Mouse (Mus musculus) midbrain, embryonic 16.5 days (tissue): ENCODE data around the gene Gm20388. TPM values are rescaled to one million over a fixed set of nuclear protein-coding genes. Genes with fewer than 3 reads are reported as not detected.

ENCODE experiments used
- ATAC-seq: fragments of 200-750 bp; cut with Nextera tagmentation; 2 replicates; pipeline ENCODE4 v1.8.0; 2017; ENCODE audit warnings: moderate TSS enrichment
- H3K27ac ChIP-seq: fragments of 300-500 bp; sonication (generic); 2 replicates; pipeline ENCODE4 v1.5.1; 2014; ENCODE audit warnings: mild to moderate bottlenecking, low read length, mixed read lengths
- H3K27me3 ChIP-seq: fragments of 300-500 bp; sonication (generic); 2 replicates; pipeline ENCODE4 v1.6.1; 2014; ENCODE audit warnings: low read depth, low read length, mixed read lengths; ENCODE audit not compliant: control insufficient read depth, insufficient read depth
- H3K36me3 ChIP-seq: fragments of 300-500 bp; sonication (generic); 2 replicates; pipeline ENCODE4 v1.6.1; 2014; ENCODE audit warnings: mild to moderate bottlenecking, low read length, moderate library complexity, mixed read lengths; ENCODE audit not compliant: control insufficient read depth, insufficient read depth
- H3K4me1 ChIP-seq: fragments of 300-500 bp; sonication (generic); 2 replicates; pipeline ENCODE4 v1.6.1; 2014; ENCODE audit warnings: mild to moderate bottlenecking, low read length, mixed read lengths; ENCODE audit not compliant: control insufficient read depth, insufficient read depth
- H3K4me2 ChIP-seq: fragments of 300-500 bp; sonication (generic); 2 replicates; pipeline ENCODE4 v1.6.1; 2014; ENCODE audit warnings: mild to moderate bottlenecking, low read length, mixed read lengths
- H3K4me3 ChIP-seq: fragments of 300-500 bp; sonication (generic); 2 replicates; pipeline ENCODE4 v1.5.1; 2014; ENCODE audit warnings: low read depth, mild to moderate bottlenecking, low read length, moderate library complexity, mixed read lengths
- H3K9ac ChIP-seq: fragments of 300-500 bp; sonication (generic); 2 replicates; pipeline ENCODE4 v1.6.1; 2014; ENCODE audit warnings: low read depth, low read length, mixed read lengths
- H3K9me3 ChIP-seq: fragments of 300-500 bp; sonication (generic); replicated peaks from 2 replicates; pipeline ENCODE4 v1.6.1; 2014; ENCODE audit warnings: mild to moderate bottlenecking, low read length, mixed read lengths; ENCODE audit not compliant: control insufficient read depth, poor library complexity, severe bottlenecking
- WGBS: fragments of 180-500 bp; shearing (Covaris S2); extraction: QIAGEN DNeasy Blood & Tissue Kit; methylation state at CpG from one replicate; pipeline ENCODE4 v1.1.7; 2014; 5-methylcytosine and 5-hydroxymethylcytosine counted together
- polyA plus RNA-seq: library from polyadenylated mRNA; unstranded; fragments of >200 nt; fragmentation: Nextera tagmentation; extraction: Ambion mirVana; gene quantifications from 2 replicates; pipeline ENCODE4 v1.2.1, GENCODE M21; 2015

The Gm20388 gene
- polyA plus RNA-seq, 1 experiment from 2014 or later: 7.5 TPM

DNA sequence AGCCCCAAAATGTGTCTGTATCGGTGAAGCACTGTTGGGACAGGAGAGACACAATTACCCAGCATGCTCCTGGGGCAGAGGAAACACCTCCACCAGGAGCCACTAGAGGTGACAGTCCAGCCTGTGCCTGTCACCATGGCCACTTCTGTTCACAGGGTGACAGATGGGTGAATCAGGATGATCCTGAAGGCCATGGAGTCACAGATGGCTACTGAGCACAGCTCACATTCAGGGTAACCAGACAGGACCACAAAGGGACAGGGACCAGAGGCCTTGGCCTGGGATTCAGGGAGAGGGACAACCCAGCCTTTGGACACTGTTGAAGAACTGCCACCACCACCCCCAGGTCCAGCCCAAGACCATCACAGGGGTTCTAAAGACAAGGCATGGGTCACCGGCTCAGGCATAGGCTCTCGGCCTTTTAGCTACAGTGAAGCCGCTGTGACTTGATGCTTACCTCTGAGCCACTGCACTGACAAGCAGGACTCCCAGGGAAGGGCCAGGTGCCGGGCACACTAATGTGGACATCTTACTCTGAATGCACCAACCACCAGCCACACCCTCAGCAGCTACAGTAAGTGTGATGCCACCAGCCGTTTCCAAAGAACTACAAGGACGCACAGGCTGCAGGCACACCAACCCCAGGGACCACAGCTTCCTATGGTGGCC is 1649.9 kb downstream of the Gm20388 start:
- H3K9ac ChIP-seq: no peak overlapping the region
- no peaks in the 10 kb centered on the region for H3K27me3 ChIP-seq
- no peaks in the 10 kb centered on the region for H3K9me3 ChIP-seq
- no peak for ATAC-seq
- H3K27ac ChIP-seq: no peak overlapping the region
- 95% methylated on average over 7 of the region's 7 CpGs for WGBS
- H3K4me1 ChIP-seq: no peaks in the 10 kb centered on the region
- H3K36me3 ChIP-seq: peaks cover 8% of the 10 kb centered on the region; the same call in 1 of the 2 replicates
- no peak overlapping the region for H3K4me2 ChIP-seq
- no peak overlapping the region for H3K4me3 ChIP-seq

DNA sequence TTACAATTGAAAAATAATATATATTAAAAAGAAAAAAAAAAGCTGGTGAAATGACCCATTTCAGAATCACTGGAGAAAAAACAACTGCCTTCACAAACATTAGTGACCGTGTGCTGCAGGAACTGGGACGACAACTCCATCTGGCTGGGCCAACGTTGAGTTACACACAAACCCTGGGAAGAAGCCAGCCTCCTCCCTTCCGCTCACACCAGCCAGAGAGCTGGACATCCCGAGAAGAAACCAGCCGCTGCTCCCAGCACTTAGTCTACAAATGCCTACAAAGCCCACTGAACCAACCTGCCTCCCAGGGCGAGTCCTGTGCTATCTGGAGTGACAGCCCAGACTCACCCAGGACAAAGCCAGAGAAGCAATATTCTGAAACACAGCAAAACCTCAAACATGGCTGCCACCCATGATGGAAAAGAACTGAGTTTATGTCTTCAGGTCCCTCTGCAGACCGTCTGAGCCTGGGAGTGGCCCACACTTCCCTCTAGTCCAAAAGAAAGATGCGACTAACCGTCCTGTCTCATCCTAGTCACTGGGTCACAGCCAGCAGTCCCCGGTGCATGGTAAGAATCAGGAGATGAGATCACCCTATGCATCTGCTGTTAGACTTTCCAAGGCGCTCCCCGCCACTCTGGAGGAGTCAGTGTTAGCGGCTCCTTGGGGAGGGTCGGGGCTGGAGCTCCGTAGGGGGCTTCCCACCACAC is 1651.2 kb downstream of the Gm20388 start:
- Histone ChIP-seq H3K4me2 (no peak overlapping the region), H3K4me1 (no peaks in the 10 kb centered on the region), H3K27ac (no peak overlapping the region), H3K27me3 (no peaks in the 10 kb centered on the region), H3K36me3 (peaks cover 8% of the 10 kb centered on the region; the same call in 1 of the 2 replicates), H3K9ac (no peak overlapping the region), H3K9me3 (no peaks in the 10 kb centered on the region), H3K4me3 (no peak overlapping the region)
- 90% methylated on average over 16 of the region's 16 CpGs for WGBS
- ATAC-seq: no peak

DNA sequence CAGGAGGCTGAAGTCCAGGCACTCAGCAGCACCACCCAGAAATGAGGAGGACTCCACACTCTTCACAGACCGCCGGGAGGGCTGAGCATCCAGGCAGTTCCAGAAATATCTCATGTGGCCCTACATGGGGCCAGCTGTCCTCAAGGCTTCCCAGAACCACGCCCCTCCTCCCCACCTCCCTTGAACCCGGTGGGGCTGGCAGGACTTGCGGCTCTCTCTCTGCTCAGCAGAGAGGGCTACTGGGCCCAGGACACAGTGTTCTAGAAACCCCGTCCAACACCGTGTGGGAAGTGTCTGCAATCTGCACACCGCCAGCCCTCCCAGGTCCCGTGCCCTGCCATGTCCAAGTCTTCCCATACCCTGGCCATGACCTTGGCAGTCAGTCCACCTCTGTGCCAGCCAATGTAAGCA is 1652.3 kb downstream of the Gm20388 start:
- peaks cover 8% of the 10 kb centered on the region; the same call in 1 of the 2 replicates for H3K36me3 ChIP-seq
- H3K4me2 ChIP-seq: no peak overlapping the region
- H3K27me3 ChIP-seq: no peaks in the 10 kb centered on the region
- H3K9me3 ChIP-seq: no peaks in the 10 kb centered on the region
- H3K27ac ChIP-seq: no peak overlapping the region
- no peak overlapping the region for H3K9ac ChIP-seq
- no peak for ATAC-seq
- no peak overlapping the region for H3K4me3 ChIP-seq
- 81% methylated on average over 9 of the region's 9 CpGs for WGBS
- no peaks in the 10 kb centered on the region for H3K4me1 ChIP-seq

DNA sequence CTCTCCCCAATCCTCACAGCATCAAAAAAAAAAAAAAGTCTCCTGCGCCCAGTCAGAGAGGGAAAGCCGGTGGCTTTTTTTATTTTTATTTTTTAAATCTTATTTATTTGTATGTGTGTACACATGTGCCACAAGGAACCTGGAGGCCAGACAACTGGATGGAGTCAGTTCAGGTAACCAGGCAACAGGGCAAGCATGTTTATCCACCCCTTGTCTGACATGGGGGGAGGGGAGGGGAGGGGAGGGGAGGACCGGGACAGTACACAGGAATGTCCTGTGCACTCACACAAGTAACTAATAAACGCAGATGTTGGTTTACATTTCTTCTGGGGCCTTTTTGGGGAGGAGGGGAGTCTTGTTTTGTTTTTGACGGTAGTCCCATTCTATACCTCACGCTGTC is 1653.1 kb downstream of the Gm20388 start:
- ATAC-seq: no peak
- no peak overlapping the region for H3K4me2 ChIP-seq
- no peak overlapping the region for H3K9ac ChIP-seq
- peaks cover 4% of the 10 kb centered on the region; the same call in 1 of the 2 replicates for H3K36me3 ChIP-seq
- no peaks in the 10 kb centered on the region for H3K27me3 ChIP-seq
- H3K4me3 ChIP-seq: no peak overlapping the region
- H3K4me1 ChIP-seq: no peaks in the 10 kb centered on the region
- H3K9me3 ChIP-seq: no peaks in the 10 kb centered on the region
- H3K27ac ChIP-seq: no peak overlapping the region
- 59% methylated on average over 6 of the region's 6 CpGs for WGBS

DNA sequence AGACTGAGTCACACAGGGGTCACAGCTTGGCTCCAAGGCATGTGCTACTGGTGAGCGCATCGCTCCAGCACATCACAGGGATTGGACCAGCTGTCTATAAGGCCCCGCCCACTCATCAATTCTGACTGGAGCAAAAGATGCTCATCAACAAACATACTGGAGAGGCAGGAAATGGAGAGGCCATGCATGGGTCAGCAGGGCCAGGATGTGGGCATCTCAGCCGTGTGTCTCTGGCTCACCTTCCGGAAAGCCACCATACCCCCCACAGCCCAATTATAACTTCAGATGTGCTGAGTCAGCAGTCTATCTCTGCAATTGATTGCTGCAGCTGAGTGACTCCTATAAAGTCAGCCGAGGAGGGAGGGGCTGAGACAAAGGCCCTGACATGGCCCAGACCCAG is 1657.7 kb downstream of the Gm20388 start:
- H3K4me2 ChIP-seq: no peak overlapping the region
- no peaks in the 10 kb centered on the region for H3K27me3 ChIP-seq
- H3K27ac ChIP-seq: no peak overlapping the region
- H3K36me3 ChIP-seq: 0 out of 2 replicates have a peak, but pooled peaks cover 3% of the 10 kb centered on the region
- no peak overlapping the region for H3K4me3 ChIP-seq
- no peak overlapping the region for H3K9ac ChIP-seq
- 85% methylated on average over 6 of the region's 6 CpGs for WGBS
- H3K4me1 ChIP-seq: no peaks in the 10 kb centered on the region
- H3K9me3 ChIP-seq: no peaks in the 10 kb centered on the region
- no peak for ATAC-seq

DNA sequence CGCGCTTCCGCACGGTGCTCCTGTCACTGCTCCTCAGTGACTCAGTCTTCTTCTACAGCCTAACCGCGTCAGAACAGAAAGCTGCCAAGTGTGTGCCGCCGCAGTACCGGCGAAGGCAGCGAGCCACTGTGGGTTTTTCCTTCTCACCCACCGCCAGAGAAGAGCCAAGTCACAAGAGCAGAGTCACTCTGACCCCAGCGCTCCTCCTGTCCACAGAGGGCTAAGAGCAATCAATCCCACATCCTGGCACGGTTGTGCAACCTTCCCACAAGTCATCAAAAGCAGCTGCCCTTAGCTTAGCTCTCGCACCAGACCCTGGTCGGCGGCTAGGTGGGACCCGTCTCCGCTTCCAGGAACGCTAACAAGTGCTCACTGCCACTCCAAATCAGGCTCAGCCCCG is 1659.7 kb downstream of the Gm20388 start:
- Histone ChIP-seq H3K9ac (no peak overlapping the region), H3K27ac (no peak overlapping the region), H3K4me1 (peaks cover under 1% of the 10 kb centered on the region; the same call in 1 of the 2 replicates), H3K4me2 (no peak overlapping the region), H3K4me3 (no peak overlapping the region), H3K36me3 (0 out of 2 replicates have a peak, but pooled peaks cover 1% of the 10 kb centered on the region), H3K27me3 (no peaks in the 10 kb centered on the region), H3K9me3 (no peaks in the 10 kb centered on the region)
- ATAC-seq: no peak
- 87% methylated on average over 21 of the region's 21 CpGs for WGBS

DNA sequence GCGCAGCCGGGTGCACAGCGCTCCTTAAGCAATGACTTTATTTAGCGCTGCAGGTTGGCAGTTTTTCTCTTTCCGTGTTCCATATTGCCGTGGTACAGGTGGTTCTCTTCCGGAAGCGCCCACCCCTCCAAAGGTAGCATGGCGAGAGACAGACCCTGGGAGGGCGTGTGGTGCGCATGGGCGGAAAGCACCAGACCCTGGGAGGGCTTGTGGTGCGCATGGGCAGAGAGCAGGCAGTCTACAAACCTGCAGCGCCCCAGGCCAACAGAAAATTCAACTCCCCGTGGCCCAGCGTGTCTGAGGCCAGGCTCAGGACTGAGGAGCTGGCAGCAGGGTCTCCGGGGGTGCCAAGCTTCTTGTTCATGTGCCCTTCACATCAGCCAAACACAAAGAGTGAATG is 1660.2 kb downstream of the Gm20388 start:
- no peak for ATAC-seq
- Histone ChIP-seq H3K27me3 (no peaks in the 10 kb centered on the region), H3K9ac (no peak overlapping the region), H3K27ac (no peak overlapping the region), H3K4me3 (no peak overlapping the region), H3K4me2 (no peak overlapping the region), H3K9me3 (no peaks in the 10 kb centered on the region), H3K4me1 (peaks cover 4% of the 10 kb centered on the region), H3K36me3 (no peaks in the 10 kb centered on the region)
- 86% methylated on average over 17 of the region's 17 CpGs for WGBS

DNA sequence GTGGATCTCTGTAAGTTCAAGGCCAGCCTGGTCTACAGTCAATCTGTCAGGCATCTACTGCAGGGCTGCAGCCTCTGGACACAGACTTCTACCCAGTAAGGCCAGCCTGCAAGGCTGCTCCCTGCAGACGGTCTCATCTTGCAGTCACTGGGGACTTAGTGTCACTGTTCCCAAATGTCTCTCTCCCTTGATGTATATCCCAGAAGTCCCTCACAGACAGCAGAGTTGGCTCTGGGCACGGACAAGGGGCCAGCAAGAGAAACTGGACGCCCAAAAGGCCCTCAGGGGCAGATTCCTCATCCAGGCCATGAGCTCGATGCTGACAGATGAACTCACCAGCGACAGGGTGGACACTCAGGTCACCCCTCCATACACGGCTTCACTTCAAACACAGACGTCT is 1661.5 kb downstream of the Gm20388 start:
- Histone ChIP-seq H3K27me3 (no peaks in the 10 kb centered on the region), H3K36me3 (no peaks in the 10 kb centered on the region), H3K4me2 (no peak overlapping the region), H3K4me1 (peaks cover 17% of the 10 kb centered on the region), H3K27ac (no peak overlapping the region), H3K4me3 (no peak overlapping the region), H3K9ac (no peak overlapping the region), H3K9me3 (no peaks in the 10 kb centered on the region)
- ATAC-seq: no peak
- 89% methylated on average over 7 of the region's 7 CpGs for WGBS

DNA sequence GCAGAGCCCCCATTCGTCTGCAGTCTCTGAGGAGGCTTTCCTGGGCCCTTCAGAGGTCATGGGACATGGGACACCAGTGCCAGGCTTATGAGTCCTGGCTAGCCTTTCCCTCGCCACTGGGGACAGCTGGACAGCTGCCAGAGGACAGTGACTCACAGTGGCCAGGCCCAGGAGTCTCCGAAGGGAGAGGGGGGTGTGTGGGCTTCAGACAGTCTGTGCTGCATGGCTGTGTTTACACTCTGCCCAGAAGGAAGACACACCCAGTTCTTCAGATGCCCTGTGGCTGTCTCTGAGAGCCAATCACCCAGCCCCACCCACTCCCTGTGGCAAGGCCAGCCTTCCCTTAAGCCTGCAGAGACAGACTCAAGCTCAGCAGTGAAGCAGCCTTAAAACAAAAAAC is 1662.6 kb downstream of the Gm20388 start:
- no peak overlapping the region for H3K9ac ChIP-seq
- H3K36me3 ChIP-seq: no peaks in the 10 kb centered on the region
- no peaks in the 10 kb centered on the region for H3K27me3 ChIP-seq
- ATAC-seq: no peak
- no peak overlapping the region for H3K4me2 ChIP-seq
- no peak overlapping the region for H3K4me3 ChIP-seq
- 51% methylated on average over 3 of the region's 3 CpGs for WGBS
- no peak overlapping the region for H3K27ac ChIP-seq
- no peaks in the 10 kb centered on the region for H3K9me3 ChIP-seq
- peaks cover 24% of the 10 kb centered on the region for H3K4me1 ChIP-seq
